Mouse (Mus musculus): ENCODE results near the gene BC029722.

Gene BC029722

GRCm38 (mm10) chr2:155779066-155779465 lies 40.2 kb downstream of the BC029722 start:
- no peak for DNase-seq (ENCODE audit: low read depth, low spot score)

GRCm38 (mm10) chr2:155778004-155778403 lies 41.2 kb downstream of the BC029722 start:
- DNase-seq (ENCODE audit: low read depth, low spot score): no peak

GRCm38 (mm10) chr2:155777688-155777985 lies 41.6 kb downstream of the BC029722 start:
- DNase-seq (ENCODE audit: low read depth, low spot score): no peak

GRCm38 (mm10) chr2:155776824-155777687 lies 42.2 kb downstream of the BC029722 start:
- DNase-seq (ENCODE audit: low read depth, low spot score): no peak

GRCm38 (mm10) chr2:155775685-155776263 lies 43.5 kb downstream of the BC029722 start:
- DNase-seq (ENCODE audit: low read depth, low spot score): peak; percentile 27

- no peak for DNase-seq (ENCODE audit: low read depth, low spot score)
Measured at GRCm38 (mm10) chr2:155774927-155775684, 44.1 kb downstream of the BC029722 start, which contains the start of gene Mmp24. Gene Mmp24, plus strand, starts transcription at chr2:155775342.

GRCm38 (mm10) chr2:155774261-155774926 lies 44.8 kb downstream of the BC029722 start:
- no peak for DNase-seq (ENCODE audit: low read depth, low spot score)

- no peak for DNase-seq (ENCODE audit: low read depth, low spot score)
Measured at GRCm38 (mm10) chr2:155773664-155774063, 45.6 kb downstream of the BC029722 start.

Data from CD4-positive helper T cell, adult 2 months (primary cell).